Mouse (Mus musculus): ENCODE results near the gene Mosmo. TPM values are rescaled to one million over a fixed set of nuclear protein-coding genes. Genes with fewer than 3 reads are reported as not detected.
A peak's percentile ranks its signal among the peaks of the same experiment; 100 is the strongest.
"Not testable (repeated sequence)": the region's sequence is repeated elsewhere in the genome, so short reads cannot be mapped to it uniquely, and the experiment has no call there.

The Mosmo gene
- total RNA-seq, 2 experiments from 2014 or later, result 20.2 to 20.7 TPM

- DNase-seq, result no peak
Measured at GRCm38 (mm10) chr7:120699586-120699985, 22.2 kb downstream of the Mosmo start.

- DNase-seq, result no peak
Measured at GRCm38 (mm10) chr7:120703888-120704287, 26.5 kb downstream of the Mosmo start.

GRCm38 (mm10) chr7:120712071-120712470 lies 34.7 kb downstream of the Mosmo start:
- DNase-seq, result no peak

DNA sequence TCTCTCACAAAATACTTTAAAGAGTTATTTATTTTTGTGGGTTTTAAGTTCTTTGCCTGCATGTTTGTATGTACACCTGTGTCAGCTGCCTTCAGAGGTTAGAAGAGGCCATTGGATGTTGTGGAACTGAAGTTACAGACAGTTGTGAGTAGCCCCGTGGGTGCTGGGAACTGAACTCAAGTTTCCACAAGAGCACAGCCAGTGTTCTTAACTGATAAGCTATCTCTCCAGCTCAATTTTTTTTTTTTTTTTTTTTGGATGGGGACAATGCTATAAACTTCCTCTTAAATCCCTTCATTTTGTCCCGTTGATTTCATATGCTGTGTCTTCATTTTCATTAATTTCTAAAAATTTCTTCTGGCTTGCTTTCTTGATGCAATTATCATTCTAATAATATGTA lies 35.8 kb downstream of the Mosmo start:
- no peak for DNase-seq

- not testable (repeated sequence) for DNase-seq
Measured at GRCm38 (mm10) chr7:120713951-120714350, 36.5 kb downstream of the Mosmo start.

- no peak for DNase-seq
Measured at GRCm38 (mm10) chr7:120717261-120717660, 39.8 kb downstream of the Mosmo start.

GRCm38 (mm10) chr7:120721051-120721450 lies 43.6 kb downstream of the Mosmo start:
- DNase-seq, result no peak

DNA sequence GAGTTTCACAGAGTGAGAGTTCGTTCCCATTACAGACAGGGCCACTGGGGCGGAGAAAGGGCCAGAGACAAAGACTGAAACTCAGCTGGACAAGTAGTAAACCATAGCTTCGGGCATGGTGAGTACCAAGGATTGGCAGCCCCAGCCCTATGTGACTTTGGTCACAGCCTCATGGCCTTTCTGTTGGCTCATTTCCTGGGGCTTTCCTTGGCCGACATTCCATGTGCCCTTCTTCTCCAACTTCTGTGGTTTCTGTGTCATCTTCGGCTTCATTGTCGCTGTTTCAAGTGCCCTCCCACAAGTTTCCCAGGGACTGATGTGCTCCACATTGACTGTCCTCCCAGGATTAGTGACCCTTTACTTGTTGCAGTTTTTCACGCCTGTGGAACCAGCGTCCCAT lies 44.0 kb downstream of the Mosmo start:
- DNase-seq, result no peak

- DNase-seq, result no peak
Measured at GRCm38 (mm10) chr7:120722063-120722462, 44.6 kb downstream of the Mosmo start.

DNA sequence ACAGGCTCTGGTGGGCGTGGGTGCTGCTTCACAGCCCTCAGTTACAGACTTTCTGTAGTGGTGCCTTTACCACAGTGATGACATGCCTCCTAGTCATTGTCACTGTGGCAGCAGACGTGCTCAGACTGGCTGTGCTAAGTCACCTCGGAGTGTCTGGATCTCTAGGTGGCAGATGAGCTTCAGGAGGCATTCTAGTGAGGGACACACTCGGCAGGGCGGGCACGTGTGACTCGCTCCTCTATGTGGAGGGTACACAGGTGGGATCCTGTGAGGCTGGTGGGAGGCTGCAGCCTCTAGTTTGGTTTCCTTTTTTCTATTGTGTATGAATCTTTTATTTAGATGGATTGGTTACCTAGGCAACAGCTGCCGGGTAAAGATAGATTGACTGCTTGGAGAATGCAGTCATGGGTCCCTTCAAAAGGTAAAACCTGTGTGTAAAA lies 45.4 kb downstream of the Mosmo start:
- DNase-seq, result no peak

- no peak for DNase-seq
Measured at GRCm38 (mm10) chr7:120727581-120727980, 50.2 kb downstream of the Mosmo start.

- no peak for DNase-seq
Measured at GRCm38 (mm10) chr7:120729635-120730034, 52.2 kb downstream of the Mosmo start.

DNA sequence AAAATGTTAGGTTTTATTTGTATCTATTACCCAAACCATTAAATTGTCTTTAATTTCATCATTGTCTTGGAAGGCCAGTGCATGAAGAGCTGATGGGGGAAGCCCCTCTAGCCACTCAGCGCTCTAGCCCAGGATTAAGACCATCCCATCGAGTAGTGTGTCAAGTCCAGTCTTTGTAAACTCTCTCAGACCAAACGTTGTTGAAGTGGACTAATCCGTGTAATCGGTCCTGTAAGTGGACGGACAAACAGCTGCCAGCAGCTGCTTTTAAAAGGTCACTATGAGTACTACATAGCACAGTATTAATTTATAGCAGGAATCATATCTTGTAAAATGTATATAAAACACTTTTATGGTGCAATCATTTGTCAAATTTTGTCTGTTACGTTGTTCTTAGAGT lies 55.5 kb downstream of the Mosmo start:
- no peak for DNase-seq

GRCm38 (mm10) chr7:120739018-120739417 lies 61.6 kb downstream of the Mosmo start, which contains the start of gene Vwa3a:
Gene Vwa3a (plus strand): TSS chr7:120739318.
- no peak for DNase-seq

- DNase-seq, result no peak
Measured at GRCm38 (mm10) chr7:120739558-120740101, 62.2 kb downstream of the Mosmo start.

GRCm38 (mm10) chr7:120743366-120744351 lies 66.2 kb downstream of the Mosmo start:
- no peak for DNase-seq

GRCm38 (mm10) chr7:120744606-120745005 lies 67.2 kb downstream of the Mosmo start:
- DNase-seq, result no peak

DNA sequence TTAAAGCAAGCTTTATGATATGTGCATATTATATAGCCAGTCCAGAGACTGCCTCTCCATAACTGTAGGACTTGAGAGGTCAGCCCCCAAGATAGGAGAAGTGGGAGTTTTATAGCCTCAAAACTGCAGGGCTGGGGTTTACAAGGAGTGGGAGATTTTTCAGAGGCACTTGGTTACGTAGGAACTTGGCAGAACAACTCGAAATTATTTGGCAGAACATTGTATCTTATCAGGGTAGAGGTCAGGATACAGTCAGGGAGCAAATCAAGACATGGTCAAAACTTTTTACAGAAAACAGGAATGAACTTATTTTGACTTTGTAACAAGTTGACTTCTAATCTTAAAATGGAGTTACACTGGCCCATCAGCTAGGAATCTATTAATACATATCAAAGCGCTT lies 68.6 kb downstream of the Mosmo start:
- no peak for DNase-seq

GRCm38 (mm10) chr7:120746821-120747220 lies 69.4 kb downstream of the Mosmo start:
- DNase-seq, result no peak

DNA sequence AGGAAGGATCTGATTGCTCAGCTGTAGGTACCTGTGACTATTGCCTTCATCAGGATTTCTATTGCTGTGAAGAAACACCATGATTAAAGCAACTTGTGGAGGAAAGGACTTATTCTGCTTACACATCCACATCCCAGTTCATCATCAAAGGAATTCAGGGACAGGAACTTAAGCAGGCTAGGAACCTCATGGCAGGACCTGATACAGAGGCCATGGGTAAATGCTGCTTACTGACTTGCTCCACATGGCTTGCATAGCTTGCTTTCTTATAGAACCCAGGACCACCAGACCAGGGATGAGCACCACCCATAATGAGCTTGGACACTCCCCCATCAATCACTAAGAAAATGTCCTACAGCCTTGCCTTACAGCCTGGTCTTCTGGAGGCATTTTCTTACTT lies 71.1 kb downstream of the Mosmo start:
- no peak for DNase-seq

GRCm38 (mm10) chr7:120751330-120751729 lies 73.9 kb downstream of the Mosmo start:
- no peak for DNase-seq

- DNase-seq, result no peak
Measured at GRCm38 (mm10) chr7:120751906-120752305, 74.5 kb downstream of the Mosmo start.

GRCm38 (mm10) chr7:120754671-120755070 lies 77.3 kb downstream of the Mosmo start:
- DNase-seq, result peak; percentile 29
